Mouse (Mus musculus) forebrain, embryonic 15.5 days (tissue): Measurements from ENCODE around the gene Rxra. TPM values are rescaled to one million over a fixed set of nuclear protein-coding genes. Genes with fewer than 3 reads are reported as not detected.

Source experiments
- ATAC-seq: fragments of 200-750 bp; cut with Nextera tagmentation; replicated peaks from 2 replicates; pipeline ENCODE4 v1.8.0; 2017; ENCODE audit warnings: mild to moderate bottlenecking, moderate TSS enrichment, moderate library complexity
- H3K27ac ChIP-seq: fragments of 300-500 bp; sonication (generic); replicated peaks from 2 replicates; pipeline ENCODE4 v1.5.1; 2015; ENCODE audit warnings: mild to moderate bottlenecking, inconsistent platforms
- H3K27me3 ChIP-seq: fragments of 300-500 bp; sonication (generic); 2 replicates; pipeline ENCODE4 v1.6.1; 2015; ENCODE audit warnings: inconsistent platforms
- H3K36me3 ChIP-seq: fragments of 300-500 bp; sonication (generic); 2 replicates; pipeline ENCODE4 v1.6.1; 2015; ENCODE audit warnings: mild to moderate bottlenecking, inconsistent platforms
- H3K4me1 ChIP-seq: fragments of 300-500 bp; sonication (generic); 2 replicates; pipeline ENCODE4 v1.6.1; 2015; ENCODE audit warnings: inconsistent platforms
- H3K4me2 ChIP-seq: fragments of 300-500 bp; sonication (generic); replicated peaks from 2 replicates; pipeline ENCODE4 v1.6.1; 2015; ENCODE audit warnings: mild to moderate bottlenecking, inconsistent platforms
- H3K4me3 ChIP-seq: fragments of 300-500 bp; sonication (generic); 2 replicates; pipeline ENCODE4 v1.5.1; 2015; ENCODE audit warnings: mild to moderate bottlenecking, inconsistent platforms
- H3K9ac ChIP-seq: fragments of 300-500 bp; sonication (generic); replicated peaks from 2 replicates; pipeline ENCODE4 v1.6.1; 2015; ENCODE audit warnings: mild to moderate bottlenecking, inconsistent platforms
- H3K9me3 ChIP-seq: fragments of 300-500 bp; sonication (generic); 2 replicates; pipeline ENCODE4 v1.6.1; 2016; ENCODE audit warnings: inconsistent platforms
- WGBS: fragments of 180-500 bp; shearing (Covaris S2); methylation state at CpG from one replicate; pipeline ENCODE4 v1.1.7; 2015; ENCODE audit warnings: mixed read lengths; 5-methylcytosine and 5-hydroxymethylcytosine counted together
- polyA plus RNA-seq: library from polyadenylated mRNA; unstranded; fragments of >200 nt; fragmentation: Nextera tagmentation; extraction: Ambion mirVana; gene quantifications from 2 replicates; pipeline ENCODE4 v1.2.1, GENCODE M21; 2015

Gene Rxra
- polyA plus RNA-seq, 1 experiment from 2014 or later = 3.2 TPM

DNA sequence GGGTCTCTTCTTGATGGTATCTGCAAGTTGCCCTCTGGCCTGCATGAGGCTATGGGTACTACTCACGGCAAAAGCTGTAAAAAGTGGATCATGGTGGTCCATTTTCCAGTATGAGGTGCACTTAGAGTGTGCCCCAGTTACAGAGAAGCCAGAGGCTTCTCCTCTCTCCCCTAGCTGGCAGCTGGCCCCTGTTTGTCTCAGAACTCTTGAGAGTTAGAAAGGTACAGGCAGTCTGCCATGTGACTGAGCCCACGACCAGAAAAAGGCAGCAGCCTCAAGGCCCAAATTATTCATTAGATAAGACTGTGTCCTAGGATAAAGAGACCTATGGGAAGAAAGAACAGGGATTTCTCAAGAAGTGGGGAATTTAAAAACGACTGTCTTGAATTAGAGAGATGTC lies 30.8 kb upstream of the Rxra start:
- Histone ChIP-seq H3K9ac (no peak overlapping the region), H3K4me1 (0 out of 2 replicates have a peak, but pooled peaks cover 2% of the 10 kb centered on the region), H3K36me3 (no peaks in the 10 kb centered on the region), H3K27ac (no peak overlapping the region), H3K27me3 (no peaks in the 10 kb centered on the region), H3K9me3 (no peaks in the 10 kb centered on the region), H3K4me2 (no peak overlapping the region), H3K4me3 (no peak overlapping the region)
- WGBS = 63% methylated on average over 3 of the region's 3 CpGs
- no peak for ATAC-seq

GRCm38 (mm10) chr2:27649862-27650661 lies 26.2 kb upstream of the Rxra start:
- Histone ChIP-seq H3K4me1 (no peaks in the 10 kb centered on the region), H3K4me3 (no peak overlapping the region), H3K27me3 (no peaks in the 10 kb centered on the region), H3K9me3 (no peaks in the 10 kb centered on the region), H3K9ac (no peak overlapping the region), H3K27ac (no peak overlapping the region), H3K36me3 (no peaks in the 10 kb centered on the region), H3K4me2 (no peak overlapping the region)
- no peak for ATAC-seq
- WGBS = 30% methylated on average over 8 of the region's 8 CpGs

- H3K36me3 ChIP-seq = no peaks in the 10 kb centered on the region
- H3K4me1 ChIP-seq = no peaks in the 10 kb centered on the region
- no peak overlapping the region for H3K4me2 ChIP-seq
- H3K4me3 ChIP-seq = no peak overlapping the region
- no peaks in the 10 kb centered on the region for H3K27me3 ChIP-seq
- no peak for ATAC-seq
- no peak overlapping the region for H3K9ac ChIP-seq
- H3K9me3 ChIP-seq = no peaks in the 10 kb centered on the region
- no peak overlapping the region for H3K27ac ChIP-seq
These were observed 25.2 kb upstream of the Rxra start for GRCm38 (mm10) chr2:27650991-27651390.

GRCm38 (mm10) chr2:27653496-27654030 lies 22.7 kb upstream of the Rxra start:
- Histone ChIP-seq H3K36me3 (no peaks in the 10 kb centered on the region), H3K27me3 (no peaks in the 10 kb centered on the region), H3K9me3 (no peaks in the 10 kb centered on the region), H3K27ac (no peak overlapping the region), H3K4me3 (no peak overlapping the region), H3K4me1 (no peaks in the 10 kb centered on the region), H3K4me2 (no peak overlapping the region), H3K9ac (no peak overlapping the region)
- ATAC-seq = no peak
- WGBS = 78% methylated on average over 5 of the region's 5 CpGs

GRCm38 (mm10) chr2:27654321-27655232 lies 21.7 kb upstream of the Rxra start:
- Histone ChIP-seq H3K27me3 (no peaks in the 10 kb centered on the region), H3K4me2 (no peak overlapping the region), H3K9ac (no peak overlapping the region), H3K4me3 (no peak overlapping the region), H3K9me3 (no peaks in the 10 kb centered on the region), H3K4me1 (no peaks in the 10 kb centered on the region), H3K27ac (no peak overlapping the region), H3K36me3 (no peaks in the 10 kb centered on the region)
- no peak for ATAC-seq
- 58% methylated on average over 8 of the region's 8 CpGs for WGBS

DNA sequence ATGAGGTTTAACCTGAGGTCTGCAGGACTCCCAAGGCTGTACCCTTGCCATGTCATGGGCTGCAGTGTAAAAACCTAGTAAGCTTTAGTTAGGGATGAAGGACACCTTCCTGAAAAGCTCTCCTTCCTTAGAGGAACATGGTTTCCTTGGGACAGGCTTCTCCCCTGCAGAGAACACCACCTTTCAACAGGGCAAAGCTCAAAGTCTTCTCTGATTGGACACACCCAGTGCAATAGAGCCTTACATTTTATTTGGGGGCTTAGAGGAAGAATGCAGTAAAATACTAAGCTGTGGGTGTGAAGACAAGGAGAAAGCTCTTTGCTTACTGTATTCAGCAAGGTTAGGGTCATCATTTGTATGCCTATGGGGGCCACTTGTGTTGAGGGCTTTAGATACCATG lies 19.7 kb upstream of the Rxra start:
- Histone ChIP-seq H3K9ac (no peak overlapping the region), H3K9me3 (no peaks in the 10 kb centered on the region), H3K27me3 (no peaks in the 10 kb centered on the region), H3K4me3 (no peak overlapping the region), H3K27ac (no peak overlapping the region), H3K36me3 (no peaks in the 10 kb centered on the region), H3K4me2 (no peak overlapping the region), H3K4me1 (no peaks in the 10 kb centered on the region)
- ATAC-seq = no peak

DNA sequence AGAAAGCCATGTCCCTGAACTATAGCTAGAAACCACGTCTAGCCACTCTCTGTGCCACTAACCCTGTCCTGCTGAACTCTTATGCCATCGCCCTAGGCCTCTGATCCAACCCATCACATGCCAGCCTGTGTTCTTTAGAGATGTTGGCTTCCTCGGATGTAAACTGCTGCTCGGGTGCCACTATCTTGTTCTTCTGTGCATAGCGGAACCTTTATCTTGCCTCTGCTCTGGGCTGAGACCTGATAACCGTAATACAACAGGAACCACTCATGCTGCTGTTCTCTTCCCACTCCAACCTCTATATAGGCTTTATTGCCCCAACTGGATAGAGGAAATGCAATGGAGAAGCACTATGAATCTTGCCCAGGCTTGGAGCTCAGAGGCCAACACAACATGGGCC lies 11.0 kb upstream of the Rxra start:
- Histone ChIP-seq H3K4me3 (no peak overlapping the region), H3K27ac (no peak overlapping the region), H3K9me3 (no peaks in the 10 kb centered on the region), H3K4me1 (no peaks in the 10 kb centered on the region), H3K4me2 (no peak overlapping the region), H3K36me3 (no peaks in the 10 kb centered on the region), H3K27me3 (no peaks in the 10 kb centered on the region), H3K9ac (no peak overlapping the region)
- 83% methylated on average over 6 of the region's 6 CpGs for WGBS
- ATAC-seq = no peak

GRCm38 (mm10) chr2:27666719-27667118 lies 9.5 kb upstream of the Rxra start:
- no peak for ATAC-seq
- Histone ChIP-seq H3K27me3 (no peaks in the 10 kb centered on the region), H3K4me1 (peaks cover 6% of the 10 kb centered on the region), H3K4me2 (no peak overlapping the region), H3K9ac (no peak overlapping the region), H3K9me3 (no peaks in the 10 kb centered on the region), H3K27ac (no peak overlapping the region), H3K4me3 (no peak overlapping the region), H3K36me3 (no peaks in the 10 kb centered on the region)
- 24% methylated on average over 4 of the region's 4 CpGs for WGBS

- no peaks in the 10 kb centered on the region for H3K27me3 ChIP-seq
- no peaks in the 10 kb centered on the region for H3K36me3 ChIP-seq
- H3K27ac ChIP-seq = no peak overlapping the region
- no peak overlapping the region for H3K4me2 ChIP-seq
- 70% methylated on average over 4 of the region's 4 CpGs for WGBS
- H3K9me3 ChIP-seq = no peaks in the 10 kb centered on the region
- H3K4me1 ChIP-seq = peaks cover 14% of the 10 kb centered on the region
- no peak overlapping the region for H3K4me3 ChIP-seq
- no peak for ATAC-seq
- H3K9ac ChIP-seq = no peak overlapping the region
These were observed 8.6 kb upstream of the Rxra start for GRCm38 (mm10) chr2:27667677-27668076.

- Histone ChIP-seq H3K9me3 (no peaks in the 10 kb centered on the region), H3K27me3 (no peaks in the 10 kb centered on the region), H3K27ac (no peak overlapping the region), H3K4me2 (no peak overlapping the region), H3K4me3 (no peak overlapping the region), H3K9ac (no peak overlapping the region), H3K36me3 (no peaks in the 10 kb centered on the region), H3K4me1 (peaks cover 14% of the 10 kb centered on the region)
- ATAC-seq = no peak
- whole genome bisulfite sequencing = 16% methylated on average over 5 of the region's 5 CpGs
These were observed 5.5 kb upstream of the Rxra start for GRCm38 (mm10) chr2:27670746-27671145.

- Histone ChIP-seq H3K9ac (no peak overlapping the region), H3K4me2 (no peak overlapping the region)
These were observed 4.6 kb upstream of the Rxra start for GRCm38 (mm10) chr2:27671633-27672091.

More at GRCm38 (mm10) chr2:27671633-27672091, 4.6 kb upstream of the Rxra start:
- no peaks in the 10 kb centered on the region for H3K9me3 ChIP-seq
- H3K27me3 ChIP-seq = no peaks in the 10 kb centered on the region
- no peaks in the 10 kb centered on the region for H3K36me3 ChIP-seq
- WGBS = 16% methylated on average over 3 of the region's 3 CpGs
- H3K4me1 ChIP-seq = peaks cover 22% of the 10 kb centered on the region
- H3K4me3 ChIP-seq = no peak overlapping the region
- no peak overlapping the region for H3K27ac ChIP-seq
- no peak for ATAC-seq
